Mouse (Mus musculus): ENCODE measurements around the gene Msmb.
"Not testable (repeated sequence)": the region's sequence is repeated elsewhere in the genome, so short reads cannot be mapped to it uniquely, and the experiment has no call there.

Msmb gene

DNA sequence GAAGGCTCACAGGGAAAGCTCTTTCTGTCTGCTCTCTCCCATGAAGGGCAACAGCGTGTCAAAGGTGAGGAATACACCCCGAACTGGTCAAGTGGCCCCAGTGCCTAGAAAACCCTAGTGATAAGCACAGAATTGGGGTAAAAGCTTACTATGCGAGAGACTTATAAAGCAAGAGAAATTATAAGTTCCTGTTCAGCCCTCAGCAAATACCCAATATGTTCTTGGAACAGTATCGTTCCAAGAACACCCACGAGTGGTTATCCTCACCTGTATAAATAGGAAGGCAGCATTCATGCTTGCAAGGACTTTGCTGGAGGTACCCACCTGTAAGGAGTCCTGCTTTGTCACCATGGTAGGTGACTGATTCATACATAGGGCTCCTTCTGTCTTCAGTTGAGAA lies at the start of gene Msmb:
Msmb (plus strand) TSS at position 301 of the 400 bp plus-strand sequence.
- DNase-seq (ENCODE audit: low read depth, low spot score): no peak

GRCm38 (mm10) chr14:32093018-32093417 lies 48.8 kb upstream of the Msmb start:
- no peak for DNase-seq (ENCODE audit: low read depth, low spot score)

- DNase-seq (ENCODE audit: low read depth, low spot score): no peak
These were observed 48.2 kb upstream of the Msmb start for GRCm38 (mm10) chr14:32093500-32094117.

- no peak for DNase-seq (ENCODE audit: low read depth, low spot score)
These were observed 46.2 kb upstream of the Msmb start for GRCm38 (mm10) chr14:32095646-32096045.

DNA sequence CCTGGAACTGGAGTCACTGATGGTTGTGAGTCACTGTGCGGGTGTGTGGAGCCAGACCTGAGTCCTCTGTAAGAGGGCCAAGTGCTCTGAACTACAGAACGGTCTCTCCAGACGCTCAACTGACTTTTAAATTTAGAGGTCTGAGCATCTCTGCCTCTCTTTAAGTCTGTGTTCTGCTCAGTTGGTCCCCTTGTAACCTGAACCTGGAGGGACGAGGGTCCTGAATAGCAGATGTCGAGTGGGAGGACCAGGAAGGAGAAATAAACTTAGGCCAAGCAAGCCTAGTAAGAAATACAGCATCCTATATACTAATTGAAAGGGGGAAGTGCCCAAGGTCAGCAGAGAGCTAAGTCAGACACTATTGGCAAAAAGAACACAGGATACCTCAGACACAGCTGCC lies 45.1 kb upstream of the Msmb start:
- no peak for DNase-seq (ENCODE audit: low read depth, low spot score)

GRCm38 (mm10) chr14:32097691-32098090 lies 44.1 kb upstream of the Msmb start:
- no peak for DNase-seq (ENCODE audit: low read depth, low spot score)

DNA sequence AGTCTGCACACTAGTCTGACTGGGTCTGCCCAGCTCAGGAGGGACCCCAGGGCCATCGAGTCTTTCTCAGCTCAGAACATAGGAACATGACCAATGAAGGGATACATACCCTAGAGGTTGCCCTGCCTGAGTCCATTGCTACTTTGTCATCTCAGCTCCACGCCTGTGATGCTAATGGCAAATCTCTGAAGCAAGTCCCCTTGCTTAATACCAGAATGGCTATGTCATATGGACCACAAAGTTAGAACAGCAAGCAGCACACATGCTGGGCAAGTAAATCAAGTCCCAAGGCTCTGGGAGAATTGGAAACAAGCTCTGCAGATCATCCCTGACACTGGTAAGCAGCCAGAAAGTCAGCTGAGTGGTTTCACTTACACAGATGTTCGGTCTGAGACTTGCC lies 42.9 kb upstream of the Msmb start:
- no peak for DNase-seq (ENCODE audit: low read depth, low spot score)

DNA sequence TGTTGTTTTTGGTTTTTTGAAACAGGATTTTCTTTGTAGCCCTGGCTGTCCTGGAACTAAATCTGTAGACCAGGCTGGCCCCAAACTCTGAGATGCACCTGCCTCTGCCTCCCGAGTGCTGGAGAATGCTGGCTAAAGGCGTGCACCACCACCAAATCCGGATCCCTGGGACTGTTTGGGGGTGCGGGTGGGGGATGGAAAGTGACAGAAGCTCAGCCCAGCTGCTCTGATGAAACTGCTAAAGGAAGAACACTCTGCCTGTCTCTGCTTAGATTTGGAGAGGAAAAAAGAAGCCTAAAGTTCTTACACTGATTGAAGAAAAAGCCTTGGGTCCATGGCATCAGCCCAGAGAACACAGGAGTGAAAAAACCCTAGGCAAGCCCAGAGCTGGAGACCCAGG lies 38.3 kb upstream of the Msmb start:
- no peak for DNase-seq (ENCODE audit: low read depth, low spot score)

DNA sequence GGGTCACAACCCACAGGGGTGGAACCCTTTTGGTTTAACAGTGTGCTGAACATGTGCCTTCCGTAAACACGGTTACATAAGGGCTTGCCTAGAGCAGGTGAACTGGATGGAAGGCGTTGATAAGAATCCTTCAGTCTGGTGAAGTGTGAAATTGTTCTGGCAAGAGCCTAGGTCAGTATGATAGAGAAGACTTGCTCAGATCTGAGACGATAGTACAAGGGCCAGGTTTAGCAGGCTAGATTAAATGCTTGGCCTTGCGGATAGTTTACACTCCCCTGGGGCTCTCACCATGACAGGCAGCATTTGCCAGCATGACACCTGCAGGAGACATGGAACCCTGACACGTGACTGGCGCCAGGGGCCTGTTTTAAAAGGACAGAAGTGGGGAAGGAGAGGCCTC lies 36.2 kb upstream of the Msmb start:
- DNase-seq (ENCODE audit: low read depth, low spot score): no peak

DNA sequence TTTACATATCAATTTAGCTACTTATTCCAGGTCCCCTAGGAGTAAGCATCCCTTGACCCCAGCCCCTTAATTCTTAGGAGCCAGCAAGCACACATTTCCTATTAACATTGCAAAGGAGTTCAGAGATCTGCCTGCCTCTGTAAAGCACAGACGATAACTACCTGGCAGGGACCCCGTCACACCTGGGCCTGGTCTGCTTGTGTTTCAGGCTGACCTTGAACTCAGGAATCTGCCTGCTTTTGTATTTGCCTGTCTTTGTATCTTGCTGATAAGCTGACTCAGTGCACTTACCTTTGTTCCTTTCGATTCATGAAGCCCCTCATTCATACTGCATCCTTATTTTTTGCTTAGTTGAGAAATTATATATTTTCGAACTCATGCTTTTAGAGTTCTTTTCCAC lies 34.9 kb upstream of the Msmb start:
- DNase-seq (ENCODE audit: low read depth, low spot score): no peak

- not testable (repeated sequence) for DNase-seq (ENCODE audit: low read depth, low spot score)
These were observed 29.7 kb upstream of the Msmb start for GRCm38 (mm10) chr14:32112124-32112523.

- DNase-seq (ENCODE audit: low read depth, low spot score): no peak
These were observed 20.6 kb upstream of the Msmb start for GRCm38 (mm10) chr14:32120940-32121919.

DNA sequence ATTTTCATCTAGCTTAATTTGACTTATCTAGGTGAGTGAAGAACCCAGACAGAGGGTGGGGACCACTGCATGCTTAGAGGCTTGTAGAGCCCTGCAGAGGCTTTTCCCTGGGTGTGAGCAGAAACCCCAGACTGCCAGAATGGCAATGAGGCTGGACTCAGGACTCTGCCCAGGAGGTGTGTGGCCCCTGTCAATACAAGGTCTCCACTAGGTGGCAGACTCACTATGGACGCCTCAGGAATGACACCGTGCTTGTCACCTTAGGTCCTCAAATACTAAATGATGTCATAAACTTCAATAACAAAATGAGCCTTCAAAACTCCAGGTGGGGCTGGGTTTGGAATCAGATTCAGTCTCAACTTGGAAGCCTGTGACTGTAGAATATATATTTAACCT lies 19.9 kb upstream of the Msmb start:
- DNase-seq (ENCODE audit: low read depth, low spot score): no peak

- DNase-seq (ENCODE audit: low read depth, low spot score): no peak
These were observed 17.6 kb upstream of the Msmb start for GRCm38 (mm10) chr14:32124261-32124660.

DNA sequence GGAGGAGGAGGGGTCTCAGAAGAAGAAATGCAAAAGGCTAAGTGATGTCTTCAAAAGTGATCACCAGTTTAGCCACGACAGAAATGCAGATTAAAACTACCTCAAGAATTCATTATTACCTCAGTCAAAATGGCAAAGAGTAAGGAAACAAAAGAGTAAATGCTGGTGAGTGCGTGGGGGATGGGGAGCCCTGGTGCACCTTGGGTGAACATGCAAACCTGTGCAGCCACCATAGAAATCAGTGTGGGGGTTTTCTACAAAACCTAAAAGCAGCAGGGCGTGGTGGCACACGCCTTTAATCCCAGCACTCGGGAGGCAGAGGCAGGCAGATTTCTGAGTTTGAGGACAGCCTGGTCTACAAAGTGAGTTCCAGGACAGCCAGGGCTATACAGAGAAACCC lies 16.6 kb upstream of the Msmb start:
- DNase-seq (ENCODE audit: low read depth, low spot score): not testable (repeated sequence)

GRCm38 (mm10) chr14:32128409-32128808 lies 13.4 kb upstream of the Msmb start:
- no peak for DNase-seq (ENCODE audit: low read depth, low spot score)

GRCm38 (mm10) chr14:32131836-32132235 lies 10.0 kb upstream of the Msmb start:
- DNase-seq (ENCODE audit: low read depth, low spot score): no peak

DNA sequence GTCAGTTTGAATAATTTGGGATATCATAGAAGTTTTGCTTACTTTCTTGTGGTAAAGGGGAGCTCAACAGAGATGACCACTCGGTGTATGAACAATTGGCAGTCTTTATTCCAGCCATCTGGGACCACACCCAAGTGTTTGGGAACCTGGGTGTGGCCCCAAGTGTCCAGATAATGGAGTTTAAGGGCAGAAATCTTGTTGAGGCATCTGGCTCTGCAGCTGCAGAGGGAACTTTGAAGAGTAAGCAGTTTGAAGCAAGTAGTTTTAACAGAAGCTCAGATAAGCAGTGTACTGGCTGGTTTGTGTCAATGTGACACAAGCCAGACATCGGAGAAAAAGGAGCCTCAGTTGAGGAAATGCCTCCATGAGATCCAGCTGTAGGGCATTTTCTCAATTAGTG lies 7.5 kb upstream of the Msmb start:
- DNase-seq (ENCODE audit: low read depth, low spot score): no peak

DNA sequence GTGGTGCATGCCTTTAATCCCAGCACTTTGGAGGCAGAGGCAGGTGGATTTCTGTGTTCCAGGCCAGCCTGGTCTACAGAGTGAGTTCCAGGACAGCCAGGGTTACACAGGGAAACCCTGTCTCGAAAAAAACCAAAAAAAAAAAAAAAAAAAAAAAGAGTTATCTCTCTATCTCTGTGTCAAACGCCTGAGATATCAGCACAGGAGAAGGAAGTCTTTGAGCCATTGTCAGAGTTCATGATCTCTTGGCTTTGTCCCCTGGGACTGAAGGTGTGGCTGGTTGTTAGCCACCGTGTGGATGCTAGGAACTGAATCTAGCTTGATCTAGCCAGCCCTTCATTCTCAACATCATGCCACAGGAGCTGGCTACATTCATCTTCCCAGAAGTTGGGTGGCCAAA lies 5.4 kb upstream of the Msmb start:
- not testable (repeated sequence) for DNase-seq (ENCODE audit: low read depth, low spot score)

DNA sequence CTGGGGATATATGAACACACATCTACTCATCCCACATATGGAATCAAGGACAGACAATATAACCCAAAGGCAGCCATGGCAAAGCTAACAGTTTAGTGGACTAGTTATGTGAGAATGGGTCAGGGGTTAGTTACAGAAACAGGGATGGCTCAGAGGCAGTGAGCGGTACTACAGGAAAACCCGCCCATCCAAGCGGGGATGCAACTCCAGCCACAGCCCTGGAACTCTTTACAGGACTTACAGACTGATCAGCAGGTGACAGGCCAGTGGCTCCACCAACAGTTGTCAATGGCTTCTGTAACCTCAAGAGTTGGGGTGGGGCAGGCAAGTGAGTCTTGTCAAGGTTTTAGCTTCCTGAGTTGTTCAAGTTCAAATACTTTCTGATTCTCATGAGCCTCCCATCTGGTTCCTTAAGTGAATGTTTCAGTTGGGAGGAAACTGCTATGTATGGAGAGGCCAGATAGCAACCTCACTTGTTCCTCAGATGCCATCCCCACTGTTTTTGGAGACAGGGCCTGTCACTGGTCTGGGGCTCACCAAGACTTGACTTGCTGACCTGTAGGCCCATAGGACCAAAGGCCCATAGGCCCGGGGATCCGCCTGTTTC lies 1.4 kb upstream of the Msmb start:
- DNase-seq (ENCODE audit: low read depth, low spot score): no peak

GRCm38 (mm10) chr14:32144734-32145133 lies 2.9 kb downstream of the Msmb start:
- DNase-seq (ENCODE audit: low read depth, low spot score): no peak

DNA sequence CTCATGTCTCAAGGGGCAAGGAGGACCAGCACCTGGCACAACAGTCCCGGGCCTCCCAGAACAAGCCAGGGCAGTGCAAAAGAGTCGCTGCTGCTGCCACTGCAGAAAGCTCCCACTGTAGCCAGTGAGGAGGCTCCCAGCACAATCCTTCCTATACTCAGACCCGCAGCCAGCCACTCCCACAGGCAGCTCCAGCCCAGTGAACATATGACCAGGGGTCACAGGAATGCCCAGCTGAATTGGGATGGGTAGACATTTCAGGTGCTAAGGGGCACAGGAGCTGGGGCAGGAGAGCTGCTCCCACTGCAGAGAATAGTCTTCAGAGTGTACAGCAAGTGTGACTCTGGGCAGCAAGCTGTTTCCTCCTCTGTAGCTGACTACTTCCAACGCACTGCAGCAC lies 3.6 kb downstream of the Msmb start:
- DNase-seq (ENCODE audit: low read depth, low spot score): no peak

All from telencephalon, adult 2 months (tissue).